Mouse (Mus musculus): Measurements from ENCODE around the gene Tas2r119.
A peak's percentile ranks its signal among the peaks of the same experiment; 100 is the strongest.
"Not testable (repeated sequence)": the region's sequence is repeated elsewhere in the genome, so short reads cannot be mapped to it uniquely, and the experiment has no call there.

Tas2r119 gene

DNA sequence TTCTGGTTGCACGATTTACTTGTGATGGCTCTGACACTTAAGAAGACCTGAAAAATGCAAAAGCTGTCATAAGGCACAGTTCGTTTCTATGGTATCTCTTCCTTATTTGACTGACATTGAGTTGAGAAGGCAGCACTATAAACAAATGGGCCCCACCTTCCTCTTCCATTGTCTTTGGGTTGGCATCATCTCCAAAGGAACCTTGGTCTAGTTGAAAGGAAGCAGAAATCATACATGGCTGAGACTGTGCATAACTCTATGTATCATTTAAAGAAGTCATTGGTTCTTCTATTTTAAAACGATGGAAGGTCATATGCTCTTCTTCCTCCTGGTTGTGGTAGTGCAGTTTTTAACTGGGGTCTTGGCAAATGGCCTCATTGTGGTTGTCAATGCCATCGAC, at the start of gene Tas2r119:
TSS of gene Tas2r119 (plus strand) at position 301 of the 400 bp plus-strand sequence.
- ATAC-seq (ENCODE audit: low TSS enrichment), result no peak

DNA sequence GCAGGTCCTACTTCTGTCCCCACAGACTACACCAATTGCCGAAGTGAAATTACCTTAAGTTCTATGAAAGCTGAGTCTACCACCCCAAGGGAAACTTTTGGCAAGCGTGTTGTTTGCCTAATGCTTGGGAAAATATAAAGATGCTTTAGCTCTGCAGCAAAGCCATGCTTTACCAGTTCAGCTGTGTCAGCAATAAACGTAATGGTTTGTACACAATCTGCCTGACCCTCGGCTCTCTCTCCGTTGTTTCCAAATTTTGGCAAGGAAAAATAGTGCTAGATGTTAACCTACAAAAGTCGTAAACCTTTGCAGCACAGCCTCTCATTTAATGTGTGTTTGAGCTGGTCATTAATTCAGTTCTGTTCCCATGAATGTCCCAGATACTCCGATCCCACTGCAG, 44.8 kb upstream of the Tas2r119 start:
- ATAC-seq (ENCODE audit: low TSS enrichment), result no peak

GRCm38 (mm10) chr15:32141657-32142056, 35.4 kb upstream of the Tas2r119 start:
- no peak for ATAC-seq (ENCODE audit: low TSS enrichment)

GRCm38 (mm10) chr15:32144269-32144668, 32.8 kb upstream of the Tas2r119 start:
- no peak for ATAC-seq (ENCODE audit: low TSS enrichment)

GRCm38 (mm10) chr15:32153404-32153803, 23.7 kb upstream of the Tas2r119 start:
- no peak for ATAC-seq (ENCODE audit: low TSS enrichment)

DNA sequence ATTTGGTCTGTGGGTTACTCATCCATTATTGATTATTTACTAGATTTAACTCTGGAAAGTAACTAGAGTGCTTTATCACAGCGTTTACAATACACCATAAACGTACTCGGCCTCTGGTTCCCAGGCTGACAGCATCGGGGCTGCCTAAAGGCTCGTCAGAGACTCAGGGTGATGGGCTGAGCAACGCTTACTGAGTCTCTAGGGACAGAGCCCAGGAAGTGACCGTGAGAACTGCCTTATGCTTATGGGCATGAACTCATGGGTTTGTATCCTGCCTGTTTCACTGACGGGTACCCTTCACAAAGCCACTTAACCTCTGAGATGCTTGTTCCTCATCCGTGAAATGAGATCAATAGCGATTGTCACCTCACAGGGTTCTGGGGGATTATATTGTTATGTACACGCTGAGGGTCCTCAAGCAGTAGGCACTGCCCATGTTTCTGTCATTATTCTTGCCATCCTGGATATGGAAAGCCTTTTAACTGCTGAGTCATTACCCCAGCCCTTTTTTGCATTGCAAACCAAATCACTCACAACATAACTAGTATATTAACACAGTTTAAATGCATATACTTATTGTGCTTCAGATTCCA, 23.1 kb upstream of the Tas2r119 start:
- ATAC-seq (ENCODE audit: low TSS enrichment), result no peak

DNA sequence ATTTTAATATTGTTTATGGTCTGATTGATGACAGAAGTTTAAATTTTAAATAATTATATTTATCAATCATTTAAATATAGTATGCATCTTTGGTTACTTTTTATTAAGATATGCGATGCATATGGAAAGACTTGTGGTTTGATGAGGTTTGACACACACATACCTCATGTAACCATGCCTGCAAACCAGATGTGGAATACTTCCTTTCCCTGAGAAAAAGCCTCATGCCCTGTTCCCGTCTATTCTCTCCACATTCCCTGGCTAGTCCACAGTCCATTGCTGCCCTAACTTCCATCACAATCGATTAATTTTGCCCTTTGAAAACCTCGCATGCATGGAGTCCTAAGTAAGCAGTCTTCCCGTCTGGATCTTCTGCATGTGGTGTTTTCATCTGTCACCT, 21.0 kb upstream of the Tas2r119 start:
- no peak for ATAC-seq (ENCODE audit: low TSS enrichment)

DNA sequence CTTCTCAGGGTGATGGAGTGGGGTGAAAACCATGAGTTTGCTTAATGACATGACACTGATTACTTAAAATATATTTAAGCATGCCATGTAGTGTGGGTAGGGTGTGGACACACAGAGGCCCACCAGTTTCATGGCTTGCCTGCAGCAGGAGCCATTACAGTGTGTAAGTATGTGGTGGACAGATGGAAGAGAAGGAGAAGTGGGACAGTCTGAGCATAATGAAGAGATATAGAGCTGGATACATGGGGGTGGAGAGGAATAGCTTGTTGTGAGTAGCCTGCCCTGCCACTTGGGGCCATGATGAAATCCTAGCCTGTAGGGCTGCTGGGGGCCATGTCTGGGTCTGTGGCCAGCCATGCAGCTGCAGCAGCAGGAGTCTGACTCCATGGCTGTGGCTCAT, 16.8 kb upstream of the Tas2r119 start:
- peak; percentile 96 for ATAC-seq (ENCODE audit: low TSS enrichment)

- ATAC-seq (ENCODE audit: low TSS enrichment), result peak; percentile 98
These were observed 5.3 kb upstream of the Tas2r119 start for GRCm38 (mm10) chr15:32171764-32172163.

GRCm38 (mm10) chr15:32172175-32172987, 4.7 kb upstream of the Tas2r119 start:
- ATAC-seq (ENCODE audit: low TSS enrichment), result no peak

- no peak for ATAC-seq (ENCODE audit: low TSS enrichment)
These were observed 4.1 kb upstream of the Tas2r119 start for GRCm38 (mm10) chr15:32172988-32173329.

GRCm38 (mm10) chr15:32180010-32180725, 3.1 kb downstream of the Tas2r119 start:
- peak; percentile 99 for ATAC-seq (ENCODE audit: low TSS enrichment)

DNA sequence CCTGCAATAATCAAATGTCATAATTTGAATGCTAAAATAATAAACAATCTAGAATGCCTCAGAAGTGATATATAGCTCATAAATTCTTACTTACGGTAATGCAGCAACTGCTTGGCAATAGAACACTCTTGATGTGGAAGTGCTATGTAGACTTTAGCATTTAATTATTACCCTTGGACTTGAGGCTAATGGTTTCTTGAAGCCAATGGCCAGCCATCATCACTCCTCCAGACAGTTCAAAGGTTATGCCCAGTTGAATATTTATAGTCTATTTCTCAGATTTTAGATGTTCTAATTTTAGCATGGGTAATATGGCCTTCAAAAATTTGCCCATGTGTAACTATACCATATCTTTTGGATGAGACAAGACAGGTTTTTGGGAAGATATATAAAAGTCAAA, 4.9 kb downstream of the Tas2r119 start:
- ATAC-seq (ENCODE audit: low TSS enrichment), result no peak

- no peak for ATAC-seq (ENCODE audit: low TSS enrichment)
These were observed 7.9 kb downstream of the Tas2r119 start for GRCm38 (mm10) chr15:32184964-32185363.

- ATAC-seq (ENCODE audit: low TSS enrichment), result no peak
These were observed 12.8 kb downstream of the Tas2r119 start for GRCm38 (mm10) chr15:32189879-32190278.

DNA sequence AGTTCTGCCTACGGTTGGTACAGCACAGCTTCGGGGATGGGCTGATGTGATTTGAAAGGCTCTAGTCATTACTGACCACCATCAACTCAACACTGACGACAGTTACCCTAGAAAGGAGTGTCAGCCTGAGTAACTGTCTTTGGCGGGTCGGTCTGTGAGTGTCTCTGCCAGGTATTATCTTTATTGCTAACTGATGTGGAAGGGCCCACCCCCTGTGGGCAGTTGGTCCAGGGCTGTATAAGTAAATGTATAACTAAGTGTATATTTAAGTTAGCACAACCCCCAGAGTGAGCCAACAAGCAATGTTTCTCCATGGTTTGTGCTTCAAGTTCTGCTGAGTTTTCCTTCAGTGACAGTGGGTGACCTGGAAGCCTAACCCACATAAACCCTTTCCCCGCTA, 13.3 kb downstream of the Tas2r119 start:
- ATAC-seq (ENCODE audit: low TSS enrichment), result no peak

GRCm38 (mm10) chr15:32192948-32193347, 15.9 kb downstream of the Tas2r119 start:
- no peak for ATAC-seq (ENCODE audit: low TSS enrichment)

DNA sequence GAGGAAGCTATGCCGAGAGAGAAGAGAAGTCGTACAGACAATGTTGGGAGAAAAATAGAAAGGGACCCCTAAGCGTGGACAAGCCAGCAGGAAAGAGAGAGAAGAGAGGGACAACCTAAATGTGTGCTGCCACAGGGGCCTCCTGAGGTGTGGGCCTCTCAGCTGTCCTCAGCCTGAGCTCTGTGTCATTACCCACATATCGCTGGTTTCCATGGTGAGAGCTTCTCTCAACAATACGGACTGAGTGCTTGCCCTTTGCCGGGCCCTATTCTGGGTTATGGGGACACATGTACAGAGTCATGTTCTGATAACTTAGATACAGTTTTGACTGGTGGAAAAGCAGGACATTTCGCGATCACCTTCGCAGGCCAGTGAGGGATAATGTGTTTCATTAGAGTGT, 21.0 kb downstream of the Tas2r119 start:
- no peak for ATAC-seq (ENCODE audit: low TSS enrichment)

GRCm38 (mm10) chr15:32198561-32198960, 21.5 kb downstream of the Tas2r119 start:
- no peak for ATAC-seq (ENCODE audit: low TSS enrichment)

- peak; percentile 64 for ATAC-seq (ENCODE audit: low TSS enrichment)
These were observed 26.2 kb downstream of the Tas2r119 start for GRCm38 (mm10) chr15:32203242-32203641.

GRCm38 (mm10) chr15:32204908-32205307, 27.8 kb downstream of the Tas2r119 start:
- peak; percentile 91 for ATAC-seq (ENCODE audit: low TSS enrichment)

DNA sequence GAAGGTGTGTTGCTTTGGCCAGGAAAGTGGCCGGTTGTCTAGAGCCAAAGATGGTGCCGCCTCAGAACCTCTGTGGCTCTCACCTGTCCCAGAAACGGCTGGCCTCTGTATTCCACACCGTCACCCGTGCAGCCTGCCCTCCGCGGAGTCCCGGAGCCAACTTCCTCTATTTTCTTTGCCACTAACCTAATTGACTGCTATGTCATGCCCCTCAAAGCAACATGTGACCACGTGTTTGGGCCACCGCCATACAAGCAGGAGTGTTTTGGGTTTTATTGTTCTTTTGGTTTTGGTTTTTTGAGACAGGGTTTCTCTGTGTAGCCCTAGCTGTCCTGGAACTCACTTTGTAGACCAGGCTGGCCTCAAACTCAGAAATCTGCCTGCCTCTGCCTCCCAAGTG, 37.6 kb downstream of the Tas2r119 start:
- ATAC-seq (ENCODE audit: low TSS enrichment), result not testable (repeated sequence)

DNA sequence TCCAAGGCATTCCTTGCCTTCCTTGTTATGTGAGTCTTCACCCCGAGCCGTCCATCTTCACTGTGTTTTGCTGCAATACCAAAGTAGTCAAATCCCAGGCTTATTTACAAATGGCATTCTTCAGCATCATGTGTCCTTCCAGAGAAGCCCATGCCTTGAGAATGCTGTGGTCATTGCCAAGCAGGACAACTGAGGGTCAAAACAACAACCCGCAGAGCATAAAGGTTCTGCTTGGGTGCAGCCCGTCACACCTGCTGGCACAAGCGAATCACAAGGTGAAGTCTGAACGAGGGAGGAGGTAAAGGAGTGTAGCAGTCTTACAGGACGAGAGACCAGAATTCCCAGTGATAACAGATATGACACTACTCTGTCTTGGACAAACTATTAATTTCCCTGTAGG, 45.9 kb downstream of the Tas2r119 start:
- no peak for ATAC-seq (ENCODE audit: low TSS enrichment)
